Mouse (Mus musculus) erythroblast, embryonic 14.5 days (primary cell): ENCODE measurements around the gene Dap.

Source experiments
- GATA1 ChIP-seq: IDR thresholded peaks from 2 replicates; pipeline ENCODE4 v1.6.1; 2012; ENCODE audit warnings: low read length, inconsistent platforms, mixed read lengths
- TAL1 ChIP-seq: IDR thresholded peaks from 3 replicates; pipeline ENCODE4 v1.6.1; 2012; ENCODE audit warnings: low read length, inconsistent platforms, mixed read lengths

- TF ChIP-seq GATA1: no peak
- no peak for TF ChIP-seq TAL1
Measured at GRCm38 (mm10) chr15:31176566-31176965, 47.5 kb upstream of the Dap start.
